Mouse (Mus musculus) lung, adult 2 months (tissue): ENCODE measurements around the gene Zfp106.

Experiments used
- CTCF ChIP-seq: fragments of 200-500 bp; IDR thresholded peaks from 2 replicates; pipeline ENCODE4 v1.5.1; 2011; ENCODE audit warnings: mild to moderate bottlenecking, low read length, control low read depth; ENCODE audit not compliant: insufficient read depth
- POLR2A ChIP-seq: fragments of 200-500 bp; IDR thresholded peaks from 2 replicates; pipeline ENCODE4 v1.6.1; 2011; ENCODE audit warnings: low read depth, mild to moderate bottlenecking, control low read depth, low read length, borderline replicate concordance; ENCODE audit errors: extremely low read depth

GRCm38 (mm10) chr2:120463328-120463727, 100.3 kb downstream of the Zfp106 start:
- TF ChIP-seq CTCF: no peak
- TF ChIP-seq POLR2A: no peak
